Mouse (Mus musculus): Measurements from ENCODE around the gene Tmem59l. TPM values are rescaled to one million over a fixed set of nuclear protein-coding genes. Genes with fewer than 3 reads are reported as not detected.

Gene Tmem59l
- total RNA-seq, 2 experiments from 2014 or later, result not detected

DNA sequence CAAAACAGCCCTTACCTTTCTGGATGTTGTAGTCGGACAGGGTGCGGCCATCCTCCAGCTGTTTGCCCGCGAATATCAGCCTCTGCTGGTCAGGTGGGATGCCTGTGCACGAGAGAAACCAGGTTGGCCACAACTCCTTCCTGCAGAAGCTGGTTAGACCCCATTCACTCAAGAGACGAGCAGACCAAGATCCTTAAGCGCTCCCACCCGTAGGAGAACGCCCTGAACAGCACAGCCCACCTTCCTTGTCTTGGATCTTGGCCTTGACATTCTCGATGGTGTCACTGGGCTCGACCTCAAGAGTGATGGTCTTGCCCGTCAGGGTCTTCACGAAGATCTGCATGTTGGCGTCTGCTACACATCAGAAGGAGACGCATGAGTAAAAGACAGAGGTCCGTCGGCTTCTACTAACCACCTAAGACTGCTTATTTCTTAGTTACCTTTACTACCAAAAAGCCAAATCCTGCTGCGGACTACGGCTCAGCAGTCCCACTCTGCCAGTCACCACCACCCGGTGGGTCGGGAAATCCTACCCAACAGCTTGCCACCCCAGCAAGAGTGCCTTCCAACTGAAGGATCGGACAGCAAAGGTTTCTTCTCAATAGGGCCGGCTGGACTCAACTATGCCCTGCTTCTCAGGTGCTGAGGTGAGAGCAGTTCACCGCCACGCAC, 22.3 kb upstream of the Tmem59l start:
- intact Hi-C loops (cut with DNase I), result loop anchor here (5.0 kb wide), 1 partner anchor 78 kb away; no protein-coding TSS in a partner anchor
- DNase-seq, result no peak

- intact Hi-C loops (cut with DNase I), result loop anchor here (5.0 kb wide), 1 partner anchor 80 kb away; no protein-coding TSS in a partner anchor
- DNase-seq, result no peak
Observed at GRCm38 (mm10) chr8:70507027-70507393, 19.9 kb upstream of the Tmem59l start.

DNA sequence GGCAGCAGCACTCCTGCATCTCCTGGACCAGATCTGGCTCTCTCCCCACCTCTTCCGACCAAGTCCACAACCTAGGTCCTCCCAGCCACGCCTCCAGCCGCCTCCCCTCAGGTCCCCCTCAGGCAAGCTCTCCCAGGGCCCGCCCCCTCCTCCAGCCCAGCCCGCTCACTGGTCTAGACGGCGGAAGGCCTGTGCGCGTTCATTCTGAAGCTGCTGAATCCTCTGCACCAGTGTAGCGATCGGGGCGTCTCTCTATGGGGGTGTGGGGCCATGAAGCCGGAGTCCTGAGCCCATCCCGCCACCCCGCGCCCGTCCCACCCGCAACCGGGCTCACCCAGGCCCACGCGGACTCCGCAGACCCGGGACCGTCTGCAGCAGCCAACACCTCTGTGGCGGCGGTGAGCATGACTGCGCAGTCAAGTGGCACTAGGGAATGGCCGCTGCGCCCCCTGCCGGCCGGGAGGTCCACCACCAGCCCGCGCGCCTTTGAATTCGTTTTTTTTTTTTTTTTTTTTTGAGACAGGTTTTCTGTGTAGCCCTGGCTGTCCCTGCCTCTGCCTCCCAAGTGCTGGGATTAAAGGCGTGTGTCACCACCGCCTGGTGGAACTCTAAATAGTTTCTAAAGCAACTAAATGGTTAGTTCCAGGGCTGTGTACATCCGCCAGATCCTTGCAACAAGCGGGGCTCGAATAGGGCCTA, 19.3 kb upstream of the Tmem59l start, which contains the start of gene Rex1bd:
Gene Rex1bd, minus strand, starts transcription at position 425 of the 699 bp plus-strand sequence.
- DNase-seq, result peak; percentile 94 to 97
- intact Hi-C loops (cut with DNase I), result loop anchor here (5.0 kb wide), 1 partner anchor 81 kb away; no protein-coding TSS in a partner anchor

- DNase-seq, result no peak
- intact Hi-C loops (cut with DNase I), result loop anchor here (5.0 kb wide), 1 partner anchor 81 kb away; no protein-coding TSS in a partner anchor
Observed at GRCm38 (mm10) chr8:70505698-70506327, 18.7 kb upstream of the Tmem59l start.

- peak; percentile 80 for DNase-seq
- intact Hi-C loops (cut with DNase I), result loop anchor here (5.0 kb wide), 2 partner anchors 53 to 82 kb away; no protein-coding TSS in a partner anchor
Observed at GRCm38 (mm10) chr8:70504851-70505250, 17.7 kb upstream of the Tmem59l start.

DNA sequence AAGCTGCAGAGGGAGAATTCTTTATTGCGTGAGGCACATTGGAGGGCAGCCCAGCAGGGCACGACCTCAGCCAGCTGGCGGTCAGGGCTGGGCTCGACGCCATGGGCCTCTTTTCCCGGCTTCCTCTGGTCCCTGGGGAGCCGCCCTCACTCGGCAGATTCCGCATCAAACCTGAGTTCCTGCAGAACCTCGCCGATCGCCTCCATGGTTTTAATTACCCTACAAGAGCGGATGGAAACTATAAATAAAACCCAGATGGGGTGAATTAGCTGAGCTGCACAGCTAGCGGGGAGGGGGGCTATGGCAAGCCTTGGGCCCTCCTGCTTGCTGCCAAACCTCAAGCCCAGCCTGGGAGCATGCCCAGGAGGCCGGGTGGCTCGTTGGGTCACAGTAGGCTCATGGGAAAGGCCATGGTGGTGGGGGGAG, 17.1 kb upstream of the Tmem59l start:
- intact Hi-C loops (cut with DNase I), result loop anchor here (5.0 kb wide), 1 partner anchor 52 kb away; no protein-coding TSS in a partner anchor
- peak; percentile 71 to 74 for DNase-seq

GRCm38 (mm10) chr8:70503062-70503750, 16.0 kb upstream of the Tmem59l start:
- intact Hi-C loops (cut with DNase I), result loop anchor here (1.0 to 5.0 kb wide), 3 partner anchors 51 to 120 kb away; no protein-coding TSS in a partner anchor

DNA sequence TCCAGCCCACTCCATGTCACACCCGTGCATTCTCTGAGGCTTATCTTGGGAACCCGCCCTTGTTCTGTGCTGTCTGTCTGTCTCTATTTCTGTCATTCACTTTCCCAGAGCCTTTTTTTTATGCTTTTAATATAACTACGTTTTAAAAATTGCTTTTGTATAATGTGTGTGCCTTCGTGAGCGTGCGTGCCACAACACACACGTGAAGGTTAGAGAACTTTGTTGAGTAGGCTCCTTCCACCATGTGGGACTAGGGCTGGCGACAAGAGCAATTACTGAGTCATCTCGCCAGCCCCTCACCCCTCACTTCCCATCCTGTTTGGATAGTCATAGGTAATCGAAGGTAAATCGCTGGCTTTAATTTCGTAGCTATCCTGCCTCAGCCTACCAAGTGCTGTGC, 15.4 kb upstream of the Tmem59l start:
- intact Hi-C loops (cut with DNase I), result loop anchor here (2.0 to 5.0 kb wide), 2 partner anchors 50 to 88 kb away; no protein-coding TSS in a partner anchor
- DNase-seq, result no peak

More at GRCm38 (mm10) chr8:70503062-70503750, 16.0 kb upstream of the Tmem59l start:
- DNase-seq, result peak; percentile 75 to 76

DNA sequence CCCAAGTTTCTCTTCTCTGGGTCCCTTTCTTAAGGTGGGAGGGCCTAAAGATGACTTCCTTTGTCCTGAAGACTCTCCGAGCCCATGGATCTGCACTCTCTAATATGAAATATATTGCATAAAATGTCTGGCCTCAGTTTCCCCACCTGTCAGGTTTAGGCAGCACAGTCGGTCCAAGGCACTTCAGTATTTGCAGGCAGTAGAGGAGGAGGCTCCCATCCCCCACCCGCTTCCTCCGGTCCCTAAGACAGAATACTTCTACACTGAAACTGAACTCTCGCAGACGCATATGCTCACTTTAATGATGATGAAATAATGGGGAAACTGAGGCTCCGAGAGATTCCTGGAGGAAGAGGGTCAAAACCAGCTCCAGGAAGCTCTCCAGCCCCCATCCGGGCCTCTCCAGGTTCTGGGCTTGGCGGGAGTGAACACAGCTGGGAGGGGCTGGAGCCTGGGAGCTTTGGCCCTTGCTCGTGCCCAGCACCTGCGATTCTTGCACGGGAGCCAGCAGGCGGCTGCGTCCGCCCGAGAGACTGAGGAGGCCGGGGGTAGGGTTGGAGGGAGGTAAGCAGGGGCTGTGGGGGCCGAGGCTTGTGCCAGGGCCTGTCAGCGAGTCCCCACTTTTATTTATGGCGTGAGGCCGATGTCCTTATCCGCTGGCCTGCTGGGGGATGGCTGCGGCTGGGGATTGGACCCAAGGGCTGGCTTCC, 14.8 kb upstream of the Tmem59l start:
- DNase-seq, result no peak
- intact Hi-C loops (cut with DNase I), result loop anchor here (2.0 to 5.0 kb wide), 2 partner anchors 50 to 87 kb away; no protein-coding TSS in a partner anchor

- intact Hi-C loops (cut with DNase I), result loop anchor here (5.0 kb wide), 1 partner anchor 48 kb away; no protein-coding TSS in a partner anchor
- no peak for DNase-seq
Observed at GRCm38 (mm10) chr8:70500386-70501301, 13.5 kb upstream of the Tmem59l start.

GRCm38 (mm10) chr8:70495771-70496062, 8.6 kb upstream of the Tmem59l start:
- DNase-seq, result no peak
- intact Hi-C loops (cut with DNase I), result no loop called here

DNA sequence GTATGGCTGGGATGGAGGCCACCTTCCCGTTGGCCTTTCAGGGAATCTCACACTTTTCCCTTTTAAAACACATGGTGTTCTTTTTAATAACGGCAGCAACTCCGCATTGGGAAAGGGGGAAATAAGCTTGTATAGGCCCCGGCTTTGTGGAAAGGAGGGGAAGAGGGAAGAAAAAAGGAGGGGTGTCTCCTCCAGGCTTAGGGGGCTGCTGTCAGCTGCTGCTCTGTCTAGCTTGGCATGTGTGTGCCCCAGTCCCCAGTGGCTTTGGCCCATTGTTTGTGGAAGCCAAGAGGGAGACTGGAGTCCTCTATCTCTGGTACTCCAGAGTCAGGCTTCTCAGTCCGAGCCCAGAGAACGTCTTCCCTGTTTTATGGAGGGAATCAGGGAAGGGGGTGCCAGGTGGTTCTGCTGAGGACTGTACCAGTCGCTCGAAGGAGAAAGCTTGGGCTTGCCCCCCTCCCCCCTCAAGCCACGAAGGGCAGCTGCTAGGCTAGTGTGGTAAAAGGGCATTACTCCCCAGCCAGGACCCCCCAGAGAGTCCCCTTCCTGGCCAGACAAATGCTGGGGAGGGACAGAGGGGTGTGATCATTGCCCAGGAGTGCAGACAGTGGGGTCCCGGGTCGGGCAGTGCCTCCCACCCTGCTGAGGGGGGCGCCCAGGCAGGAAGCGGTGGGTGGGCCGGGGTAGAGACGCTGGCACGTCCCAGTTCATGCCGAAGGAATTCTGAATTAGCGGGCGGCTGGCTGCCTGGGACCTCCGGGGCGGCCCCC, 8.0 kb upstream of the Tmem59l start:
- DNase-seq, result no peak
- intact Hi-C loops (cut with DNase I), result no loop called here

DNA sequence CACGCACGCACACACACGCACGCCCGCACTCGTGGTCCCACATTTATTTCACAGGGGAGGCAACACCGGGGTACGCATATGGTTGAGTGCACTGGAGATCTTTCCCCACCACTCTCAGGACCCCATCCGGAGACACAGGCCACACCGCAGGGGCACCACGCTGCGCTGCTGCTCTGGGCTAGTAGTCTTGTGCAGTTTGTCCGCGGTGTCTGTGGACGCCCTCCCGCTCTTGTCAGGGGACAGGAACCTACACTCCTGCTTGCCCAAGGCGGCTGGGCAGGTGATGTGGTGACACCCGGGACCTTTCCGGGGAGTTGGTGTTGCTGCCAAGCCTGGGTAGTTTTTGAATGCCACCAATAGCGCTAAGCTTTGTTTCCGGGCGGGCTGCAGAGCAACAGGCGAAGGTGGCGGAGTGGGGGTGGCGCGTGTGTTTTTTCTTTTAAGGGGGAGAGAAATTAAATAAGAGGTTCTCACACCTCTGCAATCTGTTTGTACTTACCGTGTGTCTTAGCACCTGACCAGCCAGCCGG, 7.3 kb upstream of the Tmem59l start:
- intact Hi-C loops (cut with DNase I), result no loop called here
- no peak for DNase-seq

- intact Hi-C loops (cut with DNase I), result no loop called here
Observed at GRCm38 (mm10) chr8:70493692-70494415, 6.7 kb upstream of the Tmem59l start.

GRCm38 (mm10) chr8:70492664-70493640, 5.8 kb upstream of the Tmem59l start, which contains the start of gene Crlf1:
Gene Crlf1, plus strand, starts transcription at chr8:70493158.
- intact Hi-C loops (cut with DNase I), result no loop called here
- no peak for DNase-seq

More at GRCm38 (mm10) chr8:70493692-70494415, 6.7 kb upstream of the Tmem59l start:
- no peak for DNase-seq
